Mouse (Mus musculus) layer of hippocampus, postnatal 14 days (tissue): ENCODE data around the gene Chga. TPM values are rescaled to one million over a fixed set of nuclear protein-coding genes. Genes with fewer than 3 reads are reported as not detected.
A peak's percentile ranks its signal among the peaks of the same experiment; 100 is the strongest.

Experiments
- DNase-seq, 2 experiments: peaks; one replicate each; pipeline ENCODE4 v3.0.0; 2021 to 2022; ENCODE audit warnings: low spot score in 2 of 2, mixed read lengths in 1 of 2
- long read RNA-seq, 2 experiments: library from polyadenylated mRNA; stranded (forward); transcript quantifications; one replicate each; pipeline ENCODE4 v2.0.0; 2021
- total RNA-seq, 2 experiments: library from RNA; stranded (reverse); gene quantifications; 2 replicates each; pipeline ENCODE4 v1.2.3; 2021

Gene Chga
- 100 to 1,000 TPM; 151 to 154 TPM for total RNA-seq
- long read RNA-seq, experiment 1, transcript Chga-201 (8 exons, 1,883 nt): major isoform, 117 of 140 reads
- long read RNA-seq, experiment 1, partial matches to known transcripts: 16 of 140 reads
- long read RNA-seq, experiment 1, other reads (novel, unspliced or antisense): 7 of 140 reads
- long read RNA-seq, experiment 2, transcript Chga-201 (8 exons, 1,883 nt): major isoform, 124 of 189 reads
- long read RNA-seq, experiment 2, partial matches to known transcripts: 20 of 189 reads
- long read RNA-seq, experiment 2, other reads (novel, unspliced or antisense): 45 of 189 reads

GRCm38 (mm10) chr12:102554721-102555516 lies at the start of gene Chga:
TSS of gene Chga (plus strand) at chr12:102554969.
- DNase-seq: peak; percentile 72 to 82

- DNase-seq: no peak
These were observed 49.5 kb upstream of the Chga start for GRCm38 (mm10) chr12:102505131-102505713.

GRCm38 (mm10) chr12:102505949-102506348 lies 48.8 kb upstream of the Chga start:
- DNase-seq: no peak

GRCm38 (mm10) chr12:102511363-102511762 lies 43.4 kb upstream of the Chga start:
- peak; percentile 55 to 81 for DNase-seq

GRCm38 (mm10) chr12:102514151-102514550 lies 40.6 kb upstream of the Chga start:
- no peak for DNase-seq

- DNase-seq: no peak
These were observed 40.0 kb upstream of the Chga start for GRCm38 (mm10) chr12:102514751-102515150.

- DNase-seq: no peak
These were observed 38.6 kb upstream of the Chga start for GRCm38 (mm10) chr12:102516151-102516550.

GRCm38 (mm10) chr12:102517647-102518046 lies 37.1 kb upstream of the Chga start:
- no peak for DNase-seq

GRCm38 (mm10) chr12:102519929-102520720 lies 34.6 kb upstream of the Chga start:
- DNase-seq: no peak

GRCm38 (mm10) chr12:102521777-102522319 lies 32.9 kb upstream of the Chga start:
- DNase-seq: no peak

GRCm38 (mm10) chr12:102524216-102524615 lies 30.6 kb upstream of the Chga start:
- no peak for DNase-seq

- DNase-seq: peak in 1 of 2 experiments; percentile 53
These were observed 30.0 kb upstream of the Chga start for GRCm38 (mm10) chr12:102524760-102525159.

GRCm38 (mm10) chr12:102527989-102528388 lies 26.8 kb upstream of the Chga start:
- no peak for DNase-seq

- DNase-seq: no peak
These were observed 19.0 kb upstream of the Chga start for GRCm38 (mm10) chr12:102535796-102536195.

- no peak for DNase-seq
These were observed 14.5 kb upstream of the Chga start for GRCm38 (mm10) chr12:102540278-102540677.

GRCm38 (mm10) chr12:102541168-102541567 lies 13.6 kb upstream of the Chga start:
- no peak for DNase-seq

GRCm38 (mm10) chr12:102545122-102545521 lies 9.6 kb upstream of the Chga start:
- no peak for DNase-seq

GRCm38 (mm10) chr12:102550529-102550928 lies 4.2 kb upstream of the Chga start:
- peak in 1 of 2 experiments; percentile 29 for DNase-seq

- no peak for DNase-seq
These were observed 3.6 kb upstream of the Chga start for GRCm38 (mm10) chr12:102551186-102551585.

- no peak for DNase-seq
These were observed 2.8 kb upstream of the Chga start for GRCm38 (mm10) chr12:102552001-102552400.

- DNase-seq: no peak
These were observed 979 bp upstream of the Chga start for GRCm38 (mm10) chr12:102553705-102554275.
